Mouse (Mus musculus) left cerebral cortex, postnatal 25 days (tissue): ENCODE data around the gene Enthd1. TPM values are rescaled to one million over a fixed set of nuclear protein-coding genes. Genes with fewer than 3 reads are reported as not detected.
"Not testable (repeated sequence)": the region's sequence is repeated elsewhere in the genome, so short reads cannot be mapped to it uniquely, and the experiment has no call there.

Experiments used
- DNase-seq, 2 experiments: peaks; one replicate each; pipeline ENCODE4 v3.0.0; 2022; ENCODE audit warnings: low spot score in 2 of 2, mixed read lengths in 1 of 2
- intact Hi-C: fragments of 180-260 bp; cut with DNase I; formaldehyde crosslinking; loops from one replicate; pipeline ENCODE4 v1.15.1; 2025
- total RNA-seq, 2 experiments: library from RNA; stranded (reverse); gene quantifications; 2 replicates each; pipeline ENCODE4 v1.2.3; 2021

The Enthd1 gene
- total RNA-seq, 2 experiments from 2014 or later: not detected

GRCm38 (mm10) chr15:80501106-80502096 lies 63.6 kb downstream of the Enthd1 start:
- intact Hi-C loops: loop anchor here (5.0 to 10.0 kb wide), 3 partner anchors 116 to 193 kb away; no protein-coding TSS in a partner anchor
- DNase-seq: peak in 1 of 2 experiments; percentile 81

- intact Hi-C loops: loop anchor here (5.0 to 10.0 kb wide), 3 partner anchors 117 to 194 kb away; no protein-coding TSS in a partner anchor
- DNase-seq: peak in 1 of 2 experiments; percentile 80
Observed at GRCm38 (mm10) chr15:80500426-80500825, 64.5 kb downstream of the Enthd1 start.

- intact Hi-C loops, DNase-seq: not testable (repeated sequence)
Observed at GRCm38 (mm10) chr15:80497733-80498132, 67.2 kb downstream of the Enthd1 start.

- intact Hi-C loops: no loop called here
Observed at GRCm38 (mm10) chr15:80491505-80491904, 73.5 kb downstream of the Enthd1 start.

GRCm38 (mm10) chr15:80490151-80490550 lies 74.8 kb downstream of the Enthd1 start:
- intact Hi-C loops: no loop called here

More at GRCm38 (mm10) chr15:80491505-80491904, 73.5 kb downstream of the Enthd1 start:
- DNase-seq: no peak

GRCm38 (mm10) chr15:80488658-80489057 lies 76.3 kb downstream of the Enthd1 start:
- intact Hi-C loops: no loop called here
- no peak for DNase-seq

More at GRCm38 (mm10) chr15:80490151-80490550, 74.8 kb downstream of the Enthd1 start:
- no peak for DNase-seq

- DNase-seq: no peak
- intact Hi-C loops: no loop called here
Observed at GRCm38 (mm10) chr15:80485601-80486000, 79.4 kb downstream of the Enthd1 start.

- intact Hi-C loops: no loop called here
Observed at GRCm38 (mm10) chr15:80483041-80483705, 81.8 kb downstream of the Enthd1 start.

GRCm38 (mm10) chr15:80482348-80482747 lies 82.6 kb downstream of the Enthd1 start:
- intact Hi-C loops: no loop called here
- DNase-seq: no peak

More at GRCm38 (mm10) chr15:80483041-80483705, 81.8 kb downstream of the Enthd1 start:
- DNase-seq: peak in 1 of 2 experiments; percentile 35

GRCm38 (mm10) chr15:80474429-80475002 lies 90.4 kb downstream of the Enthd1 start:
- peak in 1 of 2 experiments; percentile 64 for DNase-seq
- intact Hi-C loops: no loop called here

GRCm38 (mm10) chr15:80467876-80468275 lies 97.1 kb downstream of the Enthd1 start:
- DNase-seq: no peak
- intact Hi-C loops: no loop called here

- intact Hi-C loops: no loop called here
- no peak for DNase-seq
Observed at GRCm38 (mm10) chr15:80462106-80462505, 102.8 kb downstream of the Enthd1 start.

GRCm38 (mm10) chr15:80461446-80461845 lies 103.5 kb downstream of the Enthd1 start:
- intact Hi-C loops: no loop called here
- DNase-seq: no peak

- intact Hi-C loops: no loop called here
- peak; percentile 31 for DNase-seq
Observed at GRCm38 (mm10) chr15:80460011-80460410, 104.9 kb downstream of the Enthd1 start.

- DNase-seq: no peak
- intact Hi-C loops: no loop called here
Observed at GRCm38 (mm10) chr15:80457984-80458383, 107.0 kb downstream of the Enthd1 start.

GRCm38 (mm10) chr15:80454486-80454885 lies 110.5 kb downstream of the Enthd1 start:
- intact Hi-C loops: no loop called here
- DNase-seq: no peak

GRCm38 (mm10) chr15:80452425-80452824 lies 112.5 kb downstream of the Enthd1 start:
- DNase-seq: no peak
- intact Hi-C loops: no loop called here

- DNase-seq: no peak
- intact Hi-C loops: no loop called here
Observed at GRCm38 (mm10) chr15:80445956-80446687, 118.8 kb downstream of the Enthd1 start.

GRCm38 (mm10) chr15:80440195-80440594 lies 124.8 kb downstream of the Enthd1 start:
- intact Hi-C loops: no loop called here
- DNase-seq: no peak
